Mouse (Mus musculus): ENCODE results near the gene Hivep3.

DNA sequence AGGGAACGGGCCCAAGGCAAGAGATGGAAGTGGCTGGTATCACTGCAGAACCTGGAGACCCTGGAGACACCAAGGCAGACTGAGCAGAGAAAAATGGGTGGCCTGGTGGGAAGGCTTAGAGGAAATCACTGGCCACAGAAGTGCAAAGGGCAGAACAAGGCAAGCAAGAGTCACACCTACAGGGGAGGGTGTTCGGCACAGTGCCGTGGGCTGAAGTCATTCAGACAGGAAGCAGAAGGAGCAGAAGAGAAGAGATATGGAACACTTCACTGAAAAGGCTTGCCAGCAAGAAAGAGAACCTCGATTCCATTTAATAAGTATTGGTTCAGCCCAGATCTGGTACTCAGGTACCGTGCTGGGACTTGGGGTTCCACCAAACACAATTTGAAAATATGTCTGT is 156.2 kb downstream of the Hivep3 start:
- TF ChIP-seq CTCF (IDR thresholded peaks at IDR 0.05; ENCODE audit: borderline replicate concordance, extremely low read depth, insufficient read depth, insufficient read length) = no peak
- no peak for TF ChIP-seq POLR2A (IDR thresholded peaks at IDR 0.05; ENCODE audit: borderline replicate concordance, extremely low read depth, insufficient read depth, insufficient read length, poor library complexity, severe bottlenecking)
